15 mouse cellular contexts compared by ENCODE assay signal in genomic region chr3:85757435-85757834, GRCm38 (mm10).
"Had no signal": no experiment of that assay in that cellular context is flagged by ENCODE, and none has a peak within 500 bp of the region (broad histone marks: within the 10 kb centered on the region; RNA-seq: fewer than 3 reads in every experiment).

No protein-coding gene starts in this region.

- H3K36me3 ChIP-seq: neural tube, embryonic 15.5 days; stomach, embryonic 15.5 days had no signal

- H3K9ac ChIP-seq: neural tube, embryonic 15.5 days; stomach, embryonic 15.5 days had no signal

- H3K9me3 ChIP-seq: neural tube, embryonic 15.5 days; stomach, embryonic 15.5 days had no signal

- H3K4me2 ChIP-seq: neural tube, embryonic 15.5 days; stomach, embryonic 15.5 days had no signal

- H3K4me1 ChIP-seq: stomach, embryonic 15.5 days had no signal

- H3K27me3 ChIP-seq: neural tube, embryonic 15.5 days; stomach, embryonic 15.5 days had no signal

- H3K27ac ChIP-seq: neural tube, embryonic 15.5 days; stomach, embryonic 15.5 days; stomach, postnatal 0 days had no signal

- H3K4me3 ChIP-seq: neural tube, embryonic 15.5 days; stomach, embryonic 15.5 days had no signal

- DNase-seq: retina, postnatal 1 day; right cerebral cortex, adult 18-20 months; right cerebral cortex, postnatal 14 days; right cerebral cortex, postnatal 25 days; right cerebral cortex, postnatal 4 days; spleen, adult 18-20 months; thymus, adult 18-20 months; thymus, adult 2 months; thymus, postnatal 14 days; thymus, postnatal 25 days; thymus, postnatal 36 days; thymus, postnatal 4 days had no signal
